ENCODE assay signal across 8 mouse cellular contexts in the genomic region with DNA sequence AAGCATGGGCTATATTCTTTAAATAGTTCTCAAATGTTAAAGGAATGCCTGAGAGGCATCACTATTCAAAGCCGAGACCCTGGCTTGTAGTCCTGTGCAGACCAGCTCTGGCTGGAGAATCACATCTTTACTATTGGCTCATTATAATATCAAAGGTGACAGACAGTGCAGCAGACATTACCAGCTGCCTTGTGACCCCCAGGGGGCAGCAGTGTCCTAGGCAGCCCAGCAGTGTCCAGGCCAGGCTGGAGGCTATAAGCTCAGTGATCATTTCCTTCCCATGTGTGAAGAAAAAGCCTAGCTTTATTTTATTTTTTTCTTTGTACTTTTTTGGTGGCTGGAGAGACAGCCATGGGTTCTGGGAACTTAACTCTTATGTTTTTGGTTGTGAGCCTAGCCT.
A peak's percentile ranks its signal among the peaks of the same experiment; 100 is the strongest.
DNase-seq lines count a peak whose midpoint lies in the region; ATAC-seq and TF ChIP-seq lines count a peak whose summit lies in the region.

No protein-coding gene starts in this region.

- TF ChIP-seq EP300 in heart, postnatal 0 days (IDR thresholded peaks at IDR 0.05; ENCODE audit: low read depth): no peak

- peak; percentile 81 for TF ChIP-seq CTCF in heart, postnatal 0 days (IDR thresholded peaks at IDR 0.05; ENCODE audit: low read depth)

- no peak overlapping the region for H3K4me2 ChIP-seq in heart, postnatal 0 days (ENCODE audit: low read depth, low read length)
- H3K4me2 ChIP-seq in midbrain, embryonic 12.5 days (replicated peaks): no peak overlapping the region

- ATAC-seq in common myeloid progenitor, adult 5-6 weeks (replicated peaks; ENCODE audit: low read depth, poor library complexity, severe bottlenecking): peak; percentile 85
- peak; percentile 72; the same call in 1 of the 2 replicates for ATAC-seq in heart, postnatal 0 days (ENCODE audit: insufficient read depth, low read depth)
- peak; percentile 72; the same call in 1 of the 2 replicates for ATAC-seq in midbrain, embryonic 12.5 days (ENCODE audit: low FRiP score, low read depth)

- DNase-seq in layer of hippocampus, adult 11-12 months (ENCODE audit: low spot score): peak; percentile 52
- no peak for DNase-seq in layer of hippocampus, adult 9-10 months (ENCODE audit: low spot score)
- DNase-seq in ZHBTc4 (ENCODE audit: low read depth, low spot score): peak; percentile 76
- DNase-seq in heart, postnatal 0 days (ENCODE audit: low spot score): peak; percentile 54
- peak; percentile 69 for DNase-seq in limb, embryonic 10.5 days (ENCODE audit: low spot score)
- DNase-seq in testis, postnatal 10 days (ENCODE audit: low spot score): peak; percentile 85

- H3K36me3 ChIP-seq in heart, postnatal 0 days (replicated peaks; ENCODE audit: control insufficient read depth, insufficient read depth, low read length): peaks cover 75% of the 10 kb centered on the region
- H3K36me3 ChIP-seq in limb, embryonic 10.5 days: peaks cover 58% of the 10 kb centered on the region
- H3K36me3 ChIP-seq in midbrain, embryonic 12.5 days: peaks cover 73% of the 10 kb centered on the region

- 44% methylated on average over 1 of the region's 1 CpGs for WGBS in heart, postnatal 0 days
- 55% methylated on average over 1 of the region's 1 CpGs for WGBS in limb, embryonic 10.5 days
- WGBS in midbrain, embryonic 12.5 days: 37% methylated on average over 1 of the region's 1 CpGs

- H3K9ac ChIP-seq in heart, postnatal 0 days (replicated peaks; ENCODE audit: low read depth, low read length): no peak overlapping the region
- H3K9ac ChIP-seq in midbrain, embryonic 12.5 days (replicated peaks): no peak overlapping the region

- no peaks in the 10 kb centered on the region for H3K27me3 ChIP-seq in heart, postnatal 0 days (ENCODE audit: control insufficient read depth, insufficient read depth, low read length)
- H3K27me3 ChIP-seq in limb, embryonic 10.5 days (ENCODE audit: low read depth, poor library complexity, severe bottlenecking): no peaks in the 10 kb centered on the region
- H3K27me3 ChIP-seq in midbrain, embryonic 12.5 days: no peaks in the 10 kb centered on the region

- no peak overlapping the region for H3K4me3 ChIP-seq in heart, postnatal 0 days (ENCODE audit: low read depth, low read length)
- H3K4me3 ChIP-seq in limb, embryonic 10.5 days: no peak overlapping the region
- H3K4me3 ChIP-seq in midbrain, embryonic 12.5 days: no peak overlapping the region

- H3K4me1 ChIP-seq in heart, postnatal 0 days (ENCODE audit: control insufficient read depth, insufficient read depth): no peaks in the 10 kb centered on the region
- H3K4me1 ChIP-seq in limb, embryonic 10.5 days: peaks cover 42% of the 10 kb centered on the region
- H3K4me1 ChIP-seq in midbrain, embryonic 12.5 days: no peaks in the 10 kb centered on the region

- H3K9me3 ChIP-seq in heart, postnatal 0 days (replicated peaks; ENCODE audit: control insufficient read depth, low read length): no peaks in the 10 kb centered on the region
- H3K9me3 ChIP-seq in limb, embryonic 10.5 days (replicated peaks): no peaks in the 10 kb centered on the region
- H3K9me3 ChIP-seq in midbrain, embryonic 12.5 days: no peaks in the 10 kb centered on the region

- no peak overlapping the region for H3K27ac ChIP-seq in heart, postnatal 0 days (ENCODE audit: low read depth)
- peak overlapping the region; percentile 77; the same call in 1 of the 2 replicates for H3K27ac ChIP-seq in limb, embryonic 10.5 days
- H3K27ac ChIP-seq in midbrain, embryonic 12.5 days (replicated peaks): no peak overlapping the region
